Mouse (Mus musculus) forebrain, embryonic 14.5 days (tissue): Measurements from ENCODE around the gene Exoc3l2. TPM values are rescaled to one million over a fixed set of nuclear protein-coding genes. Genes with fewer than 3 reads are reported as not detected.

Experiments used
- ATAC-seq: fragments of 200-750 bp; cut with Nextera tagmentation; 2 replicates; pipeline ENCODE4 v1.8.0; 2017; ENCODE audit warnings: mild to moderate bottlenecking, moderate library complexity
- DNase-seq: peaks from one replicate; pipeline ENCODE4 v3.0.0-alpha.2; 2015; ENCODE audit warnings: low spot score
- H3K27ac ChIP-seq: fragments of 300-500 bp; sonication (generic); 2 replicates; pipeline ENCODE4 v1.5.1; 2014; ENCODE audit warnings: low read depth, mild to moderate bottlenecking, control low read depth, low read length, moderate library complexity
- H3K27me3 ChIP-seq: fragments of 300-500 bp; sonication (generic); replicated peaks from 2 replicates; pipeline ENCODE4 v1.6.1; 2014; ENCODE audit warnings: low read length, control low read depth, mixed read lengths; ENCODE audit not compliant: control insufficient read depth, insufficient read depth
- H3K36me3 ChIP-seq: fragments of 300-500 bp; sonication (generic); 2 replicates; pipeline ENCODE4 v1.6.1; 2014; ENCODE audit warnings: low read length, control low read depth; ENCODE audit not compliant: control insufficient read depth, insufficient read depth
- H3K4me1 ChIP-seq: fragments of 300-500 bp; sonication (generic); 2 replicates; pipeline ENCODE4 v1.6.1; 2014; ENCODE audit warnings: antibody characterized with exemption, low read length, control low read depth; ENCODE audit not compliant: control insufficient read depth, insufficient read depth
- H3K4me2 ChIP-seq: fragments of 300-500 bp; sonication (generic); 2 replicates; pipeline ENCODE4 v1.6.1; 2014; ENCODE audit warnings: mild to moderate bottlenecking, control low read depth, low read length
- H3K4me3 ChIP-seq: fragments of 300-500 bp; sonication (generic); 2 replicates; pipeline ENCODE4 v1.5.1; 2014; ENCODE audit warnings: low read depth, low read length, control low read depth
- H3K9ac ChIP-seq: fragments of 300-500 bp; sonication (generic); 2 replicates; pipeline ENCODE4 v1.6.1; 2014; ENCODE audit warnings: mild to moderate bottlenecking, low read length, control low read depth, moderate library complexity
- H3K9me3 ChIP-seq: fragments of 300-500 bp; sonication (generic); replicated peaks from 2 replicates; pipeline ENCODE4 v1.6.1; 2016; ENCODE audit warnings: low read length, control low read depth, mixed read lengths; ENCODE audit not compliant: control insufficient read depth
- WGBS: fragments of 180-500 bp; shearing (Covaris S2); extraction: QIAGEN DNeasy Blood & Tissue Kit; methylation state at CpG from one replicate; pipeline ENCODE4 v1.1.7; 2014; 5-methylcytosine and 5-hydroxymethylcytosine counted together
- polyA plus RNA-seq: library from polyadenylated mRNA; unstranded; fragments of >200 nt; fragmentation: Nextera tagmentation; extraction: Ambion mirVana; gene quantifications from 2 replicates; pipeline ENCODE4 v1.2.1, GENCODE M21; 2014

The Exoc3l2 gene
- 0.16 and 0.25 TPM in 2 replicates for polyA plus RNA-seq

DNA sequence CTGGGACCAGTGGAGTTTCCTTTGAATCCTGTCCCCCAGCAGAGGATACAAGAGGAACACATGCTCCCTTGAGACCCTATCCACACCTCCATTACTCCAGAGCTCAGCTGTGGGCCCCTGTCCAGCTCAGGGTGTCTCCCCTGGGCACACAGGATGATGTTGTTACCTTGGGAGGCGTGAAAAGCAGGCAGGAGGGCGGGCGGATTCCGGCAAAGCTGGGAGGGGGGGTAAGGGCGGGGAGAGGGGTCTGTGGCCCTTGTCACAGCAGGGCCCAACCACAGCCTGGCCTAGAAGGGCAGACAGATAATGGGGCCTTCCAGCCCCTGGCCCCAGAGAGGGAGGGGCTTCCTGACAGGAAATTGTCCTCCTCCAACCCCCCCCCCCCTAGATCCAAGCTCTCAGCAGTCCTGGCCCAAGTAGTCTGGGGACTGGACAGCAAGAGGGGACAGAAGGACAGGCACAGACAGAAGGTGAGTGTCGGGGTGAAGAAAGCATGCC is at the start of gene Exoc3l2:
Gene Exoc3l2, plus strand, starts transcription at position 448 of the 498 bp plus-strand sequence.
- ATAC-seq (no peak), DNase-seq (no peak)
- Histone ChIP-seq H3K4me3 (no peak within 1 kb of the TSS), H3K4me2 (no peak within 1 kb of the TSS), H3K9me3 (no peaks in the 10 kb centered on the region), H3K4me1 (peaks cover 3% of the 10 kb centered on the region; the same call in 1 of the 2 replicates), H3K36me3 (no peaks in the 10 kb centered on the region), H3K27me3 (no peaks in the 10 kb centered on the region; the same call in none of the 2 replicates), H3K9ac (no peak within 1 kb of the TSS), H3K27ac (no peak within 1 kb of the TSS)
- WGBS: 30% methylated on average over 5 of the region's 6 CpGs

DNA sequence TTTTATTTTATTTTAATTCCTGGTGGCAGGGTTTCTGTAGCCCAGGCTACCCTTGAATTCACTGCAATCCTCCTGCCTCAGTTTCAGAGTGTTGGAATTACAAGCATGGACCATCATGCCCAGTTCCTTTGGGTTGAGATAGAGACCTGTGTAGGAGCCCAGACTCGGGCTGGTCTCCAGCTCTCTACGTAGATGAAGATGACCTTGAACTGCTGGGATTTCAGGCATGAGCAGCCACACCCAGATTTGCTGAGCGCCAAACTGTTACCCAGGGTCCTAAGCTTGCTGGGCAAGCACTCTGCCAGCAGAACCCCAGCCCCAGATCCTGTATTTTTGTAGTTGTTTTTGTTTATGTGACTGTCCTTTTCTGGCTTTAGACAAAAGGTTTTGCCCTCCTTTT is 49.6 kb upstream of the Exoc3l2 start:
- Histone ChIP-seq H3K9me3 (no peaks in the 10 kb centered on the region), H3K4me1 (no peaks in the 10 kb centered on the region), H3K36me3 (no peaks in the 10 kb centered on the region), H3K27ac (no peak overlapping the region), H3K4me3 (no peak overlapping the region), H3K4me2 (no peak overlapping the region), H3K9ac (no peak overlapping the region), H3K27me3 (no peaks in the 10 kb centered on the region)
- ATAC-seq (no peak), DNase-seq (no peak)
- 81% methylated on average over 3 of the region's 3 CpGs for WGBS

DNA sequence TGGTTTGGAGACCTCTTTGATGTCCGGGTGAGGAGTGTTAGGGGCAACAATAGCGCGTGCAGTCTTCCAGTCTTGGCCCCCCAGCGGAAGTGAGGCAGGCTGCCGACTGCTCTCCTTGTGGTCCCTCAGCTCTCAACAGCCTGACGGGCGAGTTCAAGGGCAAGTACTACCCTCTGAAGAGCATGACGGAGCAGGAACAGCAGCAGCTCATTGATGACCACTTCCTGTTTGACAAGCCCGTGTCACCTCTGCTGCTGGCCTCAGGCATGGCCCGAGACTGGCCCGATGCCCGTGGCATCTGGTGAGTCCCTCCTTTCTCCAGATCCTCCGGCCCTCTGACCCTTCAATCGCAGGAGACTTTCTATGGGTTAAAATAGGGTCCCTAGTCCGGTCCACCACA is 46.5 kb upstream of the Exoc3l2 start:
- Histone ChIP-seq H3K27me3 (peaks cover 19% of the 10 kb centered on the region), H3K9me3 (no peaks in the 10 kb centered on the region), H3K27ac (no peak overlapping the region), H3K9ac (no peak overlapping the region), H3K36me3 (no peaks in the 10 kb centered on the region), H3K4me2 (no peak overlapping the region), H3K4me1 (no peaks in the 10 kb centered on the region), H3K4me3 (no peak overlapping the region)
- WGBS: 82% methylated on average over 15 of the region's 15 CpGs
- ATAC-seq (no peak), DNase-seq (no peak)

DNA sequence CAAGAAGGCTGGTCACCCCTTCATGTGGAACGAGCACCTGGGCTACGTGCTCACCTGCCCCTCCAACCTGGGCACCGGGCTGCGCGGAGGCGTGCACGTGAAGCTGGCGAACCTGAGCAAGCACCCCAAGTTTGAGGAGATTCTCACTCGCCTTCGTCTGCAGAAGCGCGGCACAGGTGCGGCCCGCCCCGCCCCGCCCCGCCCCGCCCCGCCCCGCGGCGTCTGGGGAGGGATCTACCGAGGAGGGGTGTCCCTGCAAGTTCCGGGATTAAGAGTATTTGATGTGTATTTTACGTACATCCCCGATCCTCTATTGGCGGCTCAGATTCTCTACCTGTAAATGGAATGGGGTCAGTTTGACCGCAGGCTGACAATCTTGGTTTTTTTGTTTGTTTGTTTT is 43.0 kb upstream of the Exoc3l2 start:
- ATAC-seq (no peak), DNase-seq (no peak)
- H3K4me3 ChIP-seq: no peak overlapping the region
- H3K27me3 ChIP-seq: peaks cover 19% of the 10 kb centered on the region
- no peak overlapping the region for H3K4me2 ChIP-seq
- H3K4me1 ChIP-seq: no peaks in the 10 kb centered on the region
- no peak overlapping the region for H3K27ac ChIP-seq
- H3K9me3 ChIP-seq: no peaks in the 10 kb centered on the region
- H3K36me3 ChIP-seq: peaks cover 3% of the 10 kb centered on the region; the same call in 1 of the 2 replicates
- H3K9ac ChIP-seq: no peak overlapping the region
- WGBS: 5% methylated on average over 28 of the region's 28 CpGs

DNA sequence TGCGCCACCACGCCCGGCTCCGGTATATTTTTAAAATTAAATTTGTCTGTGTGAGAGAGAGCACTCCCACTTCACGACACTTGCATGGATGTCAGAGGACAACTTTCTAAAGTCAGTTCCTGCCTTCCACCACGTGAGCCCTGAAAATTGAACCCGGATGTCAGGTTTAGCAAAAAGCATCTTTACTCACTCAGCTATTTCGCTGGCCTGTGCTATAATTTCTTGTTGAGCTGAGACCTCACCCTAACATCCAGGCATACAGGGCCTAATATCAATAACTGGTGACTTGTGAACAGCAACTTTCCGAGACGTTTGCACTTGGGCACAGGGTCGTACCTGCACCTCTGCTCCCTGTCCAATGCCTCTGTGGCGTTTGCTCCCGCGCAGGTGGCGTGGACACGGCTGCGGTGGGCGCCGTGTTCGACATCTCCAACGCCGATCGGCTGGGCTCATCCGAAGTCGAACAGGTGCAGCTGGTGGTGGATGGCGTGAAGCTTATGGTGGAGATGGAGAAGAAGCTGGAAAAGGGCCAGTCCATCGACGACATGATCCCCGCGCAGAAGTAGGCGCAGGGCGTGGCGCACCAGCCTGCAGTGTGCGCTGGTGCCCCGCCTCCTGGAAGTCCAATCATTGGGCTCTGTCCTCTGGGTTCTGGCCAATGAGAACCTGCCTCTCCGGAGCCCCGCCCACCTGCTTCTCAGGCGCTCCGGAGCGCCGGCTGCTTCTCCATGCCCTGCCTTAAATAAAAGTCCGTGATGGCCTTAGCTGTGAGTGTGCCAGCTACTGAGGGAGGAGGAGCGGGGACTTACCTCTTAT is 42.1 kb upstream of the Exoc3l2 start:
- Histone ChIP-seq H3K9ac (no peak overlapping the region; the same call in 1 of the 2 replicates), H3K36me3 (peaks cover 12% of the 10 kb centered on the region), H3K4me2 (peak overlapping the region; percentile 71), H3K27ac (no peak overlapping the region), H3K4me3 (peak overlapping the region; percentile 36), H3K9me3 (no peaks in the 10 kb centered on the region), H3K27me3 (peaks cover 19% of the 10 kb centered on the region), H3K4me1 (no peaks in the 10 kb centered on the region)
- ATAC-seq: peak; percentile 98
- WGBS: 13% methylated on average over 43 of the region's 43 CpGs
- peak; percentile 97 for DNase-seq

DNA sequence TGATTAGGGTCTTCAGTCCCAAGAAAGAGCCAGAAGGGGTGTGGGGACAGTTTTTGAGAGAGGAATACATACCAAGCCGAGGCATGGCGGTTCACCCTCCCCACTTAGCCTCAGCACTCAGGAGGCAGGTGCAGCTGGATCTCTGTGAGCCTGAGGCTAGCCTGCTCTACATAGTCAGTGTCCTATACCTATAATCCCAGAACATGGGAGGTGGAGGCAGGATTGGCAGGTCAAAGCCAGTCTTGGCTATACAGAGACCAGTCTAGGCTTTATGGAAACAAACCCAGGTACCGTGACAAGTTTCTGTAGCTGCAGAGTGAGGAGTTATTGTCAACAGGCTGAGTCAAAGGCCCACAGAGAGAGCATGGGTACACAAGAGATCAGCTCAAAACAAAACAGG is 40.0 kb upstream of the Exoc3l2 start:
- Histone ChIP-seq H3K9me3 (no peaks in the 10 kb centered on the region), H3K27me3 (peaks cover 19% of the 10 kb centered on the region), H3K9ac (no peak overlapping the region), H3K36me3 (peaks cover 32% of the 10 kb centered on the region), H3K4me3 (no peak overlapping the region), H3K4me1 (no peaks in the 10 kb centered on the region), H3K27ac (no peak overlapping the region), H3K4me2 (no peak overlapping the region)
- ATAC-seq: no peak
- no peak for DNase-seq
- 88% methylated on average over 3 of the region's 3 CpGs for WGBS

DNA sequence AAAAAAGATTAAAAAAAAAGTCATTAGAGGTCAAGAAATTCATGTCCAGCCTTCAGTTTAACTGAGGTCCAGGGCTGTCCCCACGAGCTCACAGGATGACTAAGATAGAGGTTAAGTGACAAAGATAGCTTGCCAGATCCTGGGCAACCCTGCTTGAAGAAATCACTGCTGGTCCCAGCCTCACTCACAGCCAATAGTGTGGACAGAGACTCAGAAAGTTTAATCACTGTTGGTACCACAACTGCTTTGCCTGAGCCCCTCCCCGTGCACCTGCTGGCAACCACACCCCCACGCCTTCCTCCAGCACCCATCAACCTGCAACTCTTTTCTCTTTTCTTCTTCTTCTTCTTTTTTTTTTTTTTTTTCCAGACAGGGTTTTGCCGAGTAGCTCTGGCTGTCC is 39.1 kb upstream of the Exoc3l2 start:
- peaks cover 18% of the 10 kb centered on the region for H3K27me3 ChIP-seq
- ATAC-seq: no peak
- WGBS: 59% methylated on average over 4 of the region's 4 CpGs
- no peaks in the 10 kb centered on the region for H3K9me3 ChIP-seq
- DNase-seq: no peak
- H3K4me2 ChIP-seq: no peak overlapping the region
- peaks cover 42% of the 10 kb centered on the region for H3K36me3 ChIP-seq
- no peak overlapping the region for H3K9ac ChIP-seq
- H3K4me3 ChIP-seq: no peak overlapping the region
- H3K27ac ChIP-seq: no peak overlapping the region
- H3K4me1 ChIP-seq: no peaks in the 10 kb centered on the region

DNA sequence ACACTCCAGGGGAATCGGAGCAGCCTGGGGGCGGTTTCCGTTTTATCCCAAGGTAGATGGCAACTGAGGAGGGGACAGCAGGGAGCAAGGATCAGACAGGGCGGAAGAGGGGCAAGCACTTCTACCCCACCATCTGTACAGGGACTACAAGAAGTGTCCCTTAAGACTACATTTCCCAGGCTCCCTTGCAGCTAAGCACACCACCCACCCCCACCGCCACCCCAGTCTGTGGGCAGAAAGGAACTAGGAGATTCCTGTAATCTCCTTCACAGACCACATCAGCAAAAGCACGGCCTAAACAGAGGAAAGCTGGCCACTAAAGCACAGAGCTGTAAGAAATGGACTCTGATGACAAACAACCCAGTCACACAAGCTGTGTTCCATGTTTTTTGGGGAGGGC is 36.8 kb upstream of the Exoc3l2 start:
- H3K9ac ChIP-seq: no peak overlapping the region
- no peak overlapping the region for H3K4me2 ChIP-seq
- H3K27me3 ChIP-seq: no peaks in the 10 kb centered on the region
- H3K4me1 ChIP-seq: no peaks in the 10 kb centered on the region
- DNase-seq (no peak), ATAC-seq (no peak)
- no peaks in the 10 kb centered on the region for H3K9me3 ChIP-seq
- no peak overlapping the region for H3K4me3 ChIP-seq
- WGBS: 71% methylated on average over 6 of the region's 6 CpGs
- no peak overlapping the region for H3K27ac ChIP-seq
- peaks cover 63% of the 10 kb centered on the region for H3K36me3 ChIP-seq

DNA sequence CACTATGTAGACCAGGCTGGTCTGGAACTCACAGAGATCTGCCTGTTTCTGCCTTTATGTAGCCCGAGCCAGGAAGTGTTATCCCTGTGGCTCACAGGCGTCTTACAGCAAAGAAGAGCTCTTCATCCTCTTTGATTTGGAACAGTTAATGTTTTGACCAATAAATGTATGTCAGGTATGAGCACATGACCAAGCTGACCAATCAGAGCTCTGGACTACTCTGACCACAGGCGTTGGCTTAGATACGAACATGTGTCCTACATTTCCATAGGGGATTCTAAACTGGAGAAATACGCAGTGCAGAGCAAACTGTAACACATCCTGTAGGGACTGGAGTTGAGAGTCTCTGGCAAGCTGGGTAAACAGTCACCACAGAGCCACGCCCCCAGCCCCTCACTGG is 36.2 kb upstream of the Exoc3l2 start:
- WGBS: 92% methylated on average over 6 of the region's 6 CpGs
- no peak for ATAC-seq
- Histone ChIP-seq H3K4me3 (no peak overlapping the region), H3K4me2 (no peak overlapping the region), H3K4me1 (no peaks in the 10 kb centered on the region), H3K27me3 (no peaks in the 10 kb centered on the region), H3K9me3 (no peaks in the 10 kb centered on the region), H3K9ac (no peak overlapping the region), H3K36me3 (peaks cover 69% of the 10 kb centered on the region), H3K27ac (no peak overlapping the region)
- DNase-seq: no peak
